Mouse (Mus musculus) erythroblast, embryonic 14.5 days (primary cell): ENCODE measurements around the gene Gm20826. TPM values are rescaled to one million over a fixed set of nuclear protein-coding genes. Genes with fewer than 3 reads are reported as not detected.
"Not testable (repeated sequence)": the region's sequence is repeated elsewhere in the genome, so short reads cannot be mapped to it uniquely, and the experiment has no call there.

Experiments used
- H3K27me3 ChIP-seq: 2 replicates; pipeline ENCODE4 v1.6.1; 2012; ENCODE audit warnings: inconsistent platforms; ENCODE audit not compliant: control insufficient read depth
- H3K36me3 ChIP-seq: 2 replicates; pipeline ENCODE4 v1.6.1; 2012; ENCODE audit warnings: mild to moderate bottlenecking, inconsistent platforms; ENCODE audit not compliant: control insufficient read depth
- H3K4me1 ChIP-seq: 2 replicates; pipeline ENCODE4 v1.6.1; 2012; ENCODE audit warnings: inconsistent platforms; ENCODE audit not compliant: control insufficient read depth
- H3K4me3 ChIP-seq: replicated peaks from 2 replicates; pipeline ENCODE3; 2012; ENCODE audit warnings: moderate library complexity, mild to moderate bottlenecking, inconsistent platforms
- H3K9me3 ChIP-seq: 2 replicates; pipeline ENCODE4 v1.6.1; 2012; ENCODE audit warnings: low read length, inconsistent platforms, mixed read lengths; ENCODE audit not compliant: control insufficient read depth
- polyA plus RNA-seq: library from polyadenylated mRNA; stranded (reverse); fragments of >175 nt; gene quantifications from 2 replicates; pipeline ENCODE4 v1.2.3, GENCODE M21; 2012

Gene Gm20826
- not detected in 2 replicates for polyA plus RNA-seq

DNA sequence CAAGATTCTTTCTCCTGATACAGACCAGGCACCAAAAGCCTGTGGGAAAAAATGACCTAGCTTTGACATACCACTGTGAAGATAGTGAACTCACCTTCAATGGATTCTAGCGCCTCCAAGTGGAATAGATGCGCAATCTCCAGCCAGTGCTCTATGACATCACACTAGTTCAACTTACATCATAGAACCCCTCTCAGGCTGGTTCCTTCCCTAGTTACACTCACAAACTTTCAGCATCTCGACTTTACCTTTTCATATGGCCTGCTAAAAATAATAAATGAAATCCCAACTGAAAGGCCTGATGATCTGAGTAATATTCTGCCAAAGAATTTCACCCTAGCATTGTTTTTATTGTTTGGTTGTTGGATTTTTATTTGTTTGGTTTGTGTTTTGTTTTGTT, at the start of gene Gm20826:
Gm20826 (minus strand) TSS at position 101 of the 400 bp plus-strand sequence.
- not testable (repeated sequence) for H3K4me1 ChIP-seq

More for the DNA sequence above, at the start of gene Gm20826:
- H3K27me3 ChIP-seq, H3K36me3 ChIP-seq, H3K4me3 ChIP-seq, H3K9me3 ChIP-seq: not testable (repeated sequence)

Other genes starting within 250 kb of the Gm20826 start
- not detected in 2 replicates for gene Gm21788, start 233.5 kb downstream of the Gm20826 start, polyA plus RNA-seq
- gene Gm28576, start 84.5 kb upstream of the Gm20826 start, polyA plus RNA-seq = not detected in 2 replicates